Mouse (Mus musculus): ENCODE results near the gene Tfap2a.

Gene Tfap2a

DNA sequence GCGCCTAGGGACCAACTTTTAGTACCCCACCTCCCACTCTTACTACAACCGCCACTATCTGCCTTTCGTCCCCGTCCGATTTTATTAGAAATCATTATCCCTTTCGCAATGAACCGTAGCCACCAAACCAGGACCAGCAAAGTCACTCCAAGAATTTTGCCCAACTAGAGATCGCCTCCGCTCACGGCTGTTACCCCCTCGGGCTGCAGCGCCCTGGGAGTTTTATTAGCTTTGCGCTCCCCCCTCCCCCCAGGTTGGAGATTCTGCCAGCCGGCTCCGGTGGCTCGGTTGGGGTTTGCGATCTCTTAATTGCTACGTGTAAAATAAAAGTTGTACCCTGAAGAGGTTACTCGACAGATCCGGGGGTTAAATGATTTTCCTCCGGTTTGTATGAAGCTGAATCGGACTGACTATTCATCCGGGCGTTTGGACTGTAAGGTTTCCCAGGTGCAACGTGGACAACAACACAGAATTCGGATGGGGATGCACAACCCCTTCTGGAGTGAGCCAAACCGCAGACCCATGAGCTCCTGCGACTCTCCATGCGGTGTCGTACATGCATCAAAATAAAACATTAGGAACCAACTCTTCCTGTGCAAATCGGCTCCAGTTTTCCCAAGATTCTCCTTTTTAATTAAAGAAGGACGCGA, 3.7 kb downstream of the Tfap2a start:
- no peak for DNase-seq (ENCODE audit: extremely low read depth, low read depth)

DNA sequence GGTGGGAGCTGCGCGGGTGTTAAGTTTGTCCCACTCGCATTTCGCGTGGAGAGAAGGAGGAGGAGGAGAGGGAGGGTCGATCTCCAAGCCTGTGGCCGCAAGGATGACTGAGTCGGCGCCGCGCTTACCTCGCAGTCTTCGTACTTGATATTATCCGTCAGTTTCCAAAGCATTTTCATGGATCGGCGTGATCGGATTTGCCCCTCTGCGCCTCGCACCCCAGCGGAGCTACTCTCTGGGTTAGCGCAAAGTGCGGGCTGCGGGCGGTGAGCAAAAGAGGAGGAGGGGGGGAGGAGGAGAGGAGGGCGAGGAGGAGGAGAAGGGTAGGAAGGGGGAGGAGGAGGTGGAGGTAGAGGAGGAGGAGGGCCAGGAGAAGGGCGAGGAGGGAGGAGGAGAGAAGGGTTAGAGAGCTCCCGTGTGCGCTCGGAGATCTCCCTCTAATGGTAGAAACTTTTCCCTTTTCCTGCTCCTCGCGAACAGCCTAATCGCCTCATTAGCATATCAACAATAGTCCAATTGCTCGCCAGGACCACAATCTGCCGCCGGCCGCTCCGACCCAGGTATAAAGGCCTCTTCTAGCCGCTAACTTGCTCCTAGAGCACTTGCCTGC, 4.5 kb downstream of the Tfap2a start:
- no peak for DNase-seq (ENCODE audit: extremely low read depth, low read depth)

DNA sequence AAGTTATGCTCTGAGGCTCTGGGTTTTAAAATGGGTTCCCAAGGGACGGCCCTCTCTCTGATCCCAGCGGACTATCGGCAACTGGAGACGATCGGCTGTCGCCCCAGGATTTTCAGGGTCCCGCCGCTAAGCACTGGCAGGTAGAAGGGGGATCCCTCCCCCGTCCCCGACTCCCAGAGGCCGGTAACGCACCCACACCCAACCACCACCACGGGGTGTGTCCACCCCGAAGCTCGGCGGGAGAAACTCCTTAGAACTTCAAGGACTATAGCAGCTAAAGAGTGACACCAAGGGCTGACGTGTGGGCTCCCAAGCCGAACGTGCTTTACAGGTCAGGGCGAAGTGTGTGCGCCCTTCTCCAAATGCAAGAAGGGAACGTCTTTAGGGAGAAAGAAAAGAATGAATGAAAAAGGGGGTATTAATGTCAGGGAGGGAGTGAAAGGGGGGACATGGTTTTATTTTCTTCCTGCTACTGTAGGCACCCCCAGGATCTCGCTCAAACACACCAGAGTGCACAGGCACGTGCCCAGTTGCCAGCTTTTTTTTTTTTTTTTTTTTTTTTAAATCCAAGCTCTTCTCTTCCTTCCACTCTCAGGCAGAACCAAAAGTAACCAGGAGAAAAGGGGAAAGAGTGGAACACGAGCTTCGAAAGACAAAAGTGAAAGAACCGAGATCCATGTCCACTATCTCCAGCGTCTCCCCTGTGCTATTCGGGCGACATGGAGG, 5.2 kb downstream of the Tfap2a start:
- DNase-seq (ENCODE audit: extremely low read depth, low read depth) = no peak

DNA sequence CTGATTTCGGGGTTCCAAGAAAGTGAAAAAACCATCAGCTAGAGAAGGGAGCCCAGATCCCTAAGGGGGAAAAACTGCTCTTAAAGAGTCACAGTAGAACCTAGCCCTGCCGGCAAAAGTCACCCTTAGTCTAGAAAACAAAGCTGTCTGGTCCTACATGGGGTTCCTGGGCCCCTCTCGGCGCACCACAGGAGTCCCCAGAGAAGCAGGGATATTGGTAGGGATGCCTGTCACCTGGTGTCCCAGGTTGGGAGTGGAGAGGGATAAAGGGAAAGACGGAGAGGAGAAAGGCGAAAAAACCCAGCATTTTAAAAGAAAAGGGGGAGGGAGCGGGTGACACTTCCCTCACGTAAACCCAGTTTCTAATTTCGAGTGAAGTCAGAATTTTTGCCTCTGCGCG, 6.1 kb downstream of the Tfap2a start:
- no peak for DNase-seq (ENCODE audit: extremely low read depth, low read depth)

DNA sequence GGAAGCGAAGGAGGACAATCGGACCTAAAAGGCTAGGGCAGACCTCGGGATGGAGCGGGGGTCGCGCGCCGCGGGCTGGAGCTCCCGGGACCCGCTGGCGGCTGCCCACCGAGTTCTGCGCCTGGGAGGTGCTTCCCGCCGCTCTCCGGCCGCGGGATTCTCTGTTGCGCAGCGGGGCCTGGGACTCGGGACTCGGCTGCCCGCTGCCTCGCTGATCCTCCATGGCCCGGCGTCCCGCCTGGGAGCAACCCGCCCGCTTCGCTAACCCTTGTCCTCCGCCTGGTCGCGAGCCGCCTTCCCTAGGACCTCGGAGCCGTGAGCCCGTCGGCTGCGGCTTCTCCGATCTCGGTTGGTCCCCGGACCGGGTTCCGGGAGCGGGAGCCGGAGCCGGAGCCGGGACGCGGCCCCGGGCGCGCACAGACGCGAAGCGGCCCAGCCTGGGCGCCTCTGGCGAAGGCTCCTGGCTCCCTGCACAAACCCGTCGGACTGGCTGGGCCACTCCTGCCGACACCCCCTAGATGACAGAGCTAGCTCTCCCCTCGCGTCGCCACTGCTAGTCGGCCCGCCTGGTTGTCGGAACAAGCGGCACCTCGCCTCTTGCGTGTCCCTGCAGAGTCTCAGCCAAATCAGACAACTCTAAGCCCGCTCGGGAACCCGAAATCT, 6.9 kb downstream of the Tfap2a start:
- no peak for DNase-seq (ENCODE audit: extremely low read depth, low read depth)

DNA sequence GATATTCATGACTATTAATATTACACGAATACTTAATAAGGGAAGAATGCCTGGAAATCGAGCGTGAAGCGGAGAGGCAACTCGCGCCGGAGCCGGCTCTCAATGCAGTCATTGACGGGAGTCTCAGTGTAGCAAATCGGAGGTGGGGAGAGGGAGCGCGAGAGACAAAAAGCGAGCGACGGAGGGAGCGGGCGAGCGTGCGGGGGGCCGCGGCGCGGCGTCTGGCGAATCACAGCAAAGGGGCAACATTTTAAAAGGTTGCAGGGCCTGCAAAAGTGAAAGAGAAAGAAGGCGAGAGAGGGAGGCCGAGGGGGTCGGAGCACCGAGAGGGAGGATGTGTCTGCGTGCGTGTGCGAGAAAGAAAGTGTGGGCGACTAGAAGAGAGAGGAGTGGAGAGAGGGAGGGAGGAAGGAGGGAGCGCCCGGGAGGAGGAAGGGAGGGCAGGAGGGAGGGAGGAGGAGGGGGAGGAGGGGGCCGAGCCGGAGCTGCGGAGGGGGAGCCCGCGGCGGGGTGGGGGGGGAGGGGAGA, 7.5 kb downstream of the Tfap2a start:
- DNase-seq (ENCODE audit: extremely low read depth, low read depth) = no peak

DNA sequence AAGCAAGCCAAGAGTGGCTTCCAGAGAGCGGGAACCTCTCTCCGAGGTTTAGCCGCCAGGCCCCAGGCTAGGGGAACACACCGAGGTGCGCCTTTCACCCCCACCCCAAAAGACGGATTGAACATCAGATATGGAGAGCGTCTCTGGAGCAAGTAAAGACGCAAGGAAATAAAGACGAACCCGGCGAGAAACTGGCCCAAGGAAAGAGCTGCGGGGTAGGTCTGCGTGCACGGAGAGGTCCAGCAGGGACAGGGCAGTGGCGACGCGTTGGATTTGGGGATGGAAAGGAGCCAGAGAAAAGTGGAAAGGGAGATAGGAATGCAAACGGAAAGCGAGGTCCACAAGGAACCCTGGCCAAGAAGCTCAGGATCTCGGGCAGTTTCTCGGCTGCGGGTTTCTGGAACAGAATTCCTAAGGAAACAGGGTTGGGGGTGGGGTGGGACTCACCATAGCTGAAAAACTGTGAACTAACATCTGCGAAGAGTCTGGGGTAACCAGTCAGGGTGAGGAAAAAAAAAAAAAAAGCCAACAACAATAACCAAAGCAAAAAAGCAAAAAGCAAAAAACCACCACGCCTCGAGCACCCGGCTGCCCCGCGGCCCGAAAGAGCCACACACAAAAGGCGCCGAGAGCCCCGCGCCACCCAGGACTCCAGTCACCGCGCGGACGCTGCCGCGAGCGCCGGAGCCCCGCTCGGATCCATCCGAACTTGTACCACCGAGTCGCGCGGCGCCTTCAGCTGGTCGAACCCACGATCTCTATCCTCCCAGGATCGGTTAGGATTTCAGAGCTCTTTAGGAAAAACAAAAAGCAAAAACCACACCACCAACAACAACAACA, 8.4 kb downstream of the Tfap2a start:
- no peak for DNase-seq (ENCODE audit: extremely low read depth, low read depth)

DNA sequence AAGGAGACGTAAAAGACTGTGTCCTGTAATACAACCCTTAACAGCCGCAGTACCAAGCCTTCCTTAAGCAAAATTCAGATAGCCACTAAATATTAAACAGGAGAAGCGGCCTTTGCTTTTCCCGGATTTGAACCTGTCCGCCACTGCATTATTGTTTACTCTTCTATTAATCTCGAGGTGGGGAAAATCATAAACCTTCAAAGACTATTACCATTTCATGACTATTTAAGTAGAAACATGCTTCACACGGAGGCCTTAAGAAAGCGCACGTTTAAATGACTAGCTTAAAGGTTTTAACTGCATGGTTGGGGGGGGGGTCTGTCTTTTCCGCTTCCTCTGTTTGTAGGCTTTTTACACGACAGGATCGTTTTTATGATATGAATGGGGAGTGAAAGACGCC, 9.1 kb downstream of the Tfap2a start:
- no peak for DNase-seq (ENCODE audit: extremely low read depth, low read depth)

DNA sequence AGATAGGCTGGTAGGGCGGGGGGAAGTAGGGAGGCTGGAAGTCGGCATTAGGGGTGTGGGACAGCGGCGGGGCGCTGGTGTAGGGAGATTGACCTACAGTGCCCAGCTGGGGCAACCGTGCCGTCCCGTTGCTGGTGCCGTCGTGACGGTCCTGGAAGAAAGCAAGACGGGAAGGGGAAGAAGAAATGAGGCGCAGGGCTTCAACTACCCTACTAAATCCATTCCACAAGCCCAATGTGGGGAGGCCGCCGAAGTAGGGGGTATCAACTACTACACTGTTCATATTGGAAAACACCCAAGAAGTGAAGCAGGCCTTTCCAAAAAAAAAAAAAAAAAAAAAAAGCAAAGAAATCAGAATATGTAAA, 9.6 kb downstream of the Tfap2a start:
- DNase-seq (ENCODE audit: extremely low read depth, low read depth) = no peak

DNA sequence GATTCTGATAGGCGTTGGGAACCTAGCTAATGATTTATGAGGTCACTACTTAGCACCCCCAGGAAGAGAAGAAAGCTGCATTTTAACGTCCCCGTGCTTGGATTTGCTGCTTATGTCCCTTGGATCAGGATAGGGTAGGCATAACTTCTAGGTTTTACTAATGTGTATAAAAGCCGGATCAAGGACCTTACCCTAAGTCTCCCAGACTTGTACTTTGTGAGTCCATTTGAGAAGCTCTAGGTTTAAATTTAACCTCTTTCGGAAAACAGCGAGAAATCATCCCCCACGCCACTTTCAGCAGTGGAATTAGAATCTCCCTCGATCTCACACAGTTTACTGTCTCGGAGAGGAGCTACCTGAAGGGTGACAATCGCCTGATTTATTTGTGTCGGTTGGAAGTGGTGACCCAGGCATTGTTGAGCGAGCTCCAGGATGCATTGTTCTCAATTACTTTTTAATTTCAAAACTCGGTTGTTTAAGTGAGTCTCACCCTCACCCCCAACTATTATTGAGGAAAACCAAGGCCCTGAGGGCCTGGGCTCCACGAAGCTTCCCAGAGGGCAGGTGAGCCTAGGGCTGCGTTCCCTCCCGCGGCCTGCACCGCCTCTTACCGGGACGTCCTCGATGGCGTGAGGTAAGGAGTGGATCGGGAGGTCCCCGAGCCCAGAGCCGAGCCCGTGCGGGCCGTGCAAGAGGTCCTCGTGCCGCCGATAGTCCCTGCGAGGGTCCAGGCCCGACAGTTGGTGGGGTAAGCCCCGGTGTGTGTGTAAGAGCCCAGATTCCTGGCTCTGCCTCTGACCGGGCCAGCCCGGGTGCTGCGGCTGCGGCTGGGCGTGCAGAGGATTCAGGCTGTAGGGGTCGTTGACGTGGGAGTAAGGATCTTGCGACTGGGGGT, 10.2 kb downstream of the Tfap2a start:
- no peak for DNase-seq (ENCODE audit: extremely low read depth, low read depth)

DNA sequence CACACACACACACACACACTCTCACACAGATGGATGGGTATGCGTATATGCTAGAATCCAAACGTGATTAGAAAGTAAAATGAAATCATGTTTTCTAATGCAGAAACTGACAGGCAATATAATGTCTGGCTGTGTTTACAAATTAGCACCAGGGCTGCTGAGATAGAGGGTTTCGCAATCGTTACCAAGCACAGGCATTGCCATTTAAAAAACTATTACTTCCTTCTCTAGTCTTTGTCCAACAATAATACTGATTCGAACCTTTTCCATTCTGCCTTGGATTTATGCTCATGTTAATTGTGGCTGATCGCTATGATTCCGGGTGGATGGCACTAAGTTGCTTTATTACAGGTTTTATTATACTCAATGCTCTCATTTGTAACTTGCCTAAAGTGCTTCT, 12.3 kb downstream of the Tfap2a start:
- no peak for DNase-seq (ENCODE audit: extremely low read depth, low read depth)

DNA sequence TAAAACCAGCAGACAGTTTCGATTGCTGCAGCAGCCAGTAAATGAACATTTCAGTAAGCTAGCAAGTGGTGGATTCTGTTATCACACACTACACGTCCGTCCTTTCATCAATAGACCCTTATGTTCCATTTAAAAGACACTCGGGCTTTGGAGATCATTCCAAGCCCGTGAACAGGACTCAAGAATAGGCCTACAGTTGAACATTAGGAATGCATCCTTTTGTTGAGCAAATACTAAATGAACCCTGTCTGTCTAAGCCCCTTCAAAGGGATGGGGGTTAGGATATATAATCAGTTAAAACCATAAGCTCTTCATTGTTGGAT, 14.6 kb downstream of the Tfap2a start:
- no peak for DNase-seq (ENCODE audit: extremely low read depth, low read depth)

DNA sequence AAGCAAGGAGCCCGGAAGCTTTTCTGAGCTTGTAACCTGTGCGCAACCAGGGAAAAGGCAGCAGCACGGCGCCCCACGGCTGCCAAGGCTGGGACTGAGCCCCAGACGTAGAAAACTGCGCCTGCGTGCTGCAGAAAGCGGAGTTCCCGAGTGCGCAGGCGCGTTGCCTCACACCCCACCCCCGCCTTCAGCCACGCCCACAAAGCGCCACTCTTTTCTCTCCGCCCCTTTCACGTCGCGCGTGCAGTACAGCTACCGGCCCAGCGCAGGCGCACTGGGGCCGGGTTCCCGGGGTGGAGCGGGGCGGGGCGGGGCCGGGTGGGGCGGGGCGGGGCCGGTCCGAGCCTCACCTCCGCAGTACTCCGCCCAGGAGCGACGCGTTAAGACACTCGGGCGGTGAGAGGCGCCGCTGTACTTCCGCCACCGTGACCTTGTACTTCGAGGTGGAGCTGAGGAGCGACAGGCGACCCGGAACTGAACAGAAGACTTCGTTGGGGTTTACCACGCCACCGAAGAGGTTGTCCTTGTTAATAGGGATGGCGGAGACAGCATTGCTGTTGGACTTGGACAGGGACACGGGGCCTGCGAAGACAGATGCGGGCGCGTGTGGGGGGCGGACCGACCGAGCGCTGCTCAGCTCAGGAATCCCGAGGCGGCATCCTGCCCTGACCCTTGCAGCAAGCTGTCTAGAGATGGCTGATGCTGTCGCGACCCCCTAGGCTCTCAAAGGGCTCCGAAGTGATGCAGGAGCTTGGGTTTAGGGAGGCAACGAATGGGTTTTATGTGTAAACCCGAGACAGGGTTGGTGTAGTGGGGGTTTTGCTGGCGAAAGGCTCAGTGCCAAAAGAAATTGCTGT, 15.2 kb downstream of the Tfap2a start:
- DNase-seq (ENCODE audit: extremely low read depth, low read depth) = no peak

DNA sequence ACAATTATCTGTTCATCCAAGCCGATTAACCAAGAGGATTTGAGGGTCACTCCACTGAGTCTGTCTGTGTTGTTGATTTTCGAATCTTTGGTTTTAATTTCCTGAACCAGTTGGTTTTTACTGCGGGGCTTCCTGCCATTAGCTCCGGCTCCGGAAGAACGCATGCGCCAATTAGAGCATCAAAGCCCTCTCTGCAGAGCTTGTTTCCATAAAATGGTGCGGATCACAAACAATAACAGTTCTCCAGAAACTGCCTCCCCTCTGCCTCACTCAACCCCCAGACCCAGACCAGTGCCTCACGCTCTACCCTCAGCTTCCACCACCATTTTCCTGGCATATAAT, 18.5 kb downstream of the Tfap2a start:
- DNase-seq (ENCODE audit: extremely low read depth, low read depth) = no peak

DNA sequence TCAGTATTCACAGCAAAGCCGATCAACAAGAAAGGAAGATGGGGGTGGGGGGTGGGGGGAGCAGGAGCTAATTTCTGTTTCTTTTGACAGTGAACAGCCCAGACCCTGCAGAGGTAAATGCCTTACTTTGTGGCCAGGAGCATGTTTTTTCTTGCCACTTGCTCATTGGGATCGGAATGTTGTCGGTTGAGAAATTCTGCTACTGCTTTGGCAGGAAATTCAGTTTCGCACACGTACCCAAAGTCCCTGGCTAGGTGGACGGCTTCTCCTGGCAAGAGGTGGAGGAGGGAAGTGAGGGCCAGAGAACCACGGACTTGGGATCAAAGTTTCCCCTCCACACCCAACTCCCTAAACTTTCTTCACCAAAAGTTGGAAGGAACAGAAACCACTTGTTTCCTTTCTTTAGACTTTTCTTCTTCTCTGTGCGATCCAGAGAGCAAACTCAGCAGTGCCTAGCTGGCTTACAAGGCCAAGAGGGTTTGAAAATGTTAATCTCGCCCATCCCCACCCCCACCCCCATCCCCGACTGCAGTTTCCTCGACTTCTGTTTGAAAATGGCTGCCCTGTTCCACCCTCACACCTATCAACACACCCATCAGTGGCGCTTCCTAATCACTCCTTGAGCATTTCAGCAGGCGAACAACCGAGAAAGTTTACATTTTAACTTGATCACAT, 19.0 kb downstream of the Tfap2a start:
- no peak for DNase-seq (ENCODE audit: extremely low read depth, low read depth)

DNA sequence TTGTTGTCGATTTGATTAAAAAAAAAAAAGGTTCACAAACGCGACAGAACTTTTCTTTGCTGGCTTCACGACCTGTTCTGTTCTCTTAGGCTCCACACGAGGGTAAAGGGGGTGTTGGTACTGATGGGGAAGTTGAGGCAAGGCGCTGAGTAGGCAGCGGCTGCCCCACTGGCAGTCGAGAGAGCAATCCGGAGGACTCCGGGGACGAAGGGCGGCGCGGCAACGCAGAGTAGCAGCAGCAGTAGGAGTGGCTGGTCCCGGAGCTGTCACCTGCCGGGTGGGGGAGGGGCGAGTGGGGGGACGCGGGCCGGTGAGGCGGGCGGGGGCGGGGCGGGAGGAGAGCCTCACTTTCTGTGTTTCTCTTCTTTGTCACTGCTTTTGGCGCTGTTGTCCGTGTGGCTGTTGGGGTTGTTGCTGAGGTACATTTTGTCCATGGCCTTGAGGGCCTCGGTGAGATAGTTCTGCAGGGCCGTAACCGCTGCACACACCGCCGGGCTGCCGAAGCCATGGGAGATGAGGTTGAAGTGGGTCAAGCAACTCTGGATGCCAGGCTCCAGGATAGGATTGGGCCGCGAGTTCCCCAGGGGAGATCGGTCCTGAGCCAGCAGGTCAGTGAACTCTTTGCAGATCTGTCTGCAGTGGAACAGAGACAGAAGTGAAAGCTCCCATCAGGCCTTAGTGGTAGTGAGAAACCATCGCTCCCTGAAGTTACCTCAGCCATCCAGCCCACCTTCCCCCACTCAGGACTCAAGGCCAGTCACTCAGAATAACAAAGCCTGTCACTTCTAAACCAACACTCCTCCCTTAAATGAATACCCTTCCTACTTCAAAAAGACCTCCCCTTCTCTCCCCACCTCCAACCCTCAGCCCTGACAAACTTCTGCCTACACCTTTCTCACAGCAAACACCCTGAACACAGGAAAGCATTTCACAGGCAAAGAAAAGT, 21.1 kb downstream of the Tfap2a start:
- no peak for DNase-seq (ENCODE audit: extremely low read depth, low read depth)

DNA sequence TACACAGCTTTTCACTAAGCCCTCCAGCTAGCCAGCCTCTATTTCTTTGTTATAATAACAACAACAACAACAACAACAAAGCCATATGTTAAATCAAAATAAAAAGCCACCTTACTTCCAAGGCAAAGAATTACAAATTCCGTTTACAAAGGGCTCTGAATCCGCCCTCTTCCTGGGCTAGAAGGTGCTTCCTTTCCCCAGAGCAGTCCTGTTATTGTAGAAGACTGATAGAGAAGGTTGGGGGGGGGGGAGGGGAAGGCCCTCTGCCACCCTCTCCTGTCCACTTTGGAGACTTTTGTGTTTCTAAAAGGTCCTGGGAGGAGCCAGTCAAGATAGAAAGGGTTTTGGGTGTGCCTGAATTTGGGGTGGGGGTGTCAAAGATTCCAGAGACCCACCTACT, 23.6 kb downstream of the Tfap2a start:
- DNase-seq (ENCODE audit: extremely low read depth, low read depth) = no peak

DNA sequence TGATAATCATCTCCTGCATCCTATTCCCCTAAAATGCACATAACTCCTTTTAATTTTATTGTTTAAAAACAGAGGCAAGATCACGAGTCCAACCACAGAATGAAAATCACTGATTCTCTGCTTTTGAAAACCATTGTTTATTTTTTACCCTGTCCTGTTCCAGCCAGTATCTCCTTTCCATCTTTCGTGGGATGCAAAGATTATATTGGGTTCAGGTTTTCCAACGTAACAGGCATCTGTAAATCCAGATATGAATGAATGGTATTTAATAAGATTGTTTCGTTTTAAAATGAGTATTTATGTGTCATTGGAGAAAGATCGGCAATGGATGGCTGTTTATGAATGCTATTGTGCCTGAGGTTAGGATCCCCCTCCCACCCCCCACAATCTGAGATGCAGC, 24.5 kb downstream of the Tfap2a start:
- no peak for DNase-seq (ENCODE audit: extremely low read depth, low read depth)
